Mouse (Mus musculus) CD4-positive, CD25-positive, alpha-beta regulatory T cell, adult 2 months (primary cell): ENCODE results near the gene Fam13c.

Experiments
- DNase-seq: peaks from one replicate; pipeline ENCODE4 v3.0.0-alpha.2; 2012; ENCODE audit warnings: low read depth, low spot score

The Fam13c gene

GRCm38 (mm10) chr10:70599126-70599924, 159.0 kb downstream of the Fam13c start:
- peak; percentile 5 for DNase-seq

- no peak for DNase-seq
Observed at GRCm38 (mm10) chr10:70599925-70600305, 159.6 kb downstream of the Fam13c start.
